Mouse (Mus musculus) heart, postnatal 36 days (tissue): Measurements from ENCODE around the gene Cacfd1. TPM values are rescaled to one million over a fixed set of nuclear protein-coding genes. Genes with fewer than 3 reads are reported as not detected.

Source experiments
- DNase-seq, 2 experiments: peaks; one replicate each; pipeline ENCODE4 v3.0.0; 2021 to 2022
- intact Hi-C: fragments of 180-260 bp; cut with DNase I; formaldehyde crosslinking; loops from one replicate; pipeline ENCODE4 v1.15.1; 2025
- total RNA-seq, 2 experiments: library from RNA; stranded (reverse); gene quantifications; 2 replicates each; pipeline ENCODE4 v1.2.3; 2021

Cacfd1 gene
- total RNA-seq, 2 experiments from 2014 or later, result 41.0 to 44.2 TPM

DNA sequence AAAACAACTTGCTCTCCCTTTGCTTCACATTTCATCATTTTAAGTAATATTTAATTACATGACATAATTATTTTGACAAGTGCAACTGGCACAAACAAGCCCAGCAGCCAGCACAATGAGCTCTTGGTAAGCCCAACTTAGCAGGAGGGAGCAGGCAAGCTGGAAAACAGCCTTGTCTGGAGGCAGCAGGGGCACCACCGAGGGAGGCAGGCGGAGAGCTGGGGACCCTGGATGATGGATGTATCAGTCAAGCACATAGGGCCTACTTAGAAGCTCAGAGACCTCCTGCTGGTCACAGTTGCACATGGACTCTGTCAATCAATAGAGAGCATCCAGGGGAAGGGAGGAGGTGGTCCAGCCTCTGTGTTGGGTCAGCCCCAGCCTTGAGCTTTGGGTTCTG lies 58.3 kb downstream of the Cacfd1 start:
- intact Hi-C loops, result no loop called here
- no peak for DNase-seq

DNA sequence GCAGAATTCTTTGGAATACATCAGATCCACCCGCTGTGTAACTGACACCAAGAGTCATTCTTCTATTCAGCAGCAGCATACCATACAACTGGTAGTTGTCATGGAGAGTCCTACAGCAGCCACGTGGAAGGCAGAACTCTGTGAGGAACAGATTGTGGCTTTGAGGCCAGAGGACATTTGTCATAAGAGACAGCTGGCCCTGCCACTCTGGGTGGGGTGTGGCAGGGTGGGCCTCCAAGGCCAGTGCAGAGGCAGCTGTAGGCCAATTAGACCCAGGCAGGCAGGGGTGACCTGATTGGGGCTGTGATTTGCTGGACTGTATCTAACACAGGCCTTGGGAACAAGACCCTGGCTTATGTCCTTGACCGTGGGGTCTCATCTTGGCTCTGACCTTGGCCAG lies 59.9 kb downstream of the Cacfd1 start:
- DNase-seq, result no peak
- intact Hi-C loops, result no loop called here

DNA sequence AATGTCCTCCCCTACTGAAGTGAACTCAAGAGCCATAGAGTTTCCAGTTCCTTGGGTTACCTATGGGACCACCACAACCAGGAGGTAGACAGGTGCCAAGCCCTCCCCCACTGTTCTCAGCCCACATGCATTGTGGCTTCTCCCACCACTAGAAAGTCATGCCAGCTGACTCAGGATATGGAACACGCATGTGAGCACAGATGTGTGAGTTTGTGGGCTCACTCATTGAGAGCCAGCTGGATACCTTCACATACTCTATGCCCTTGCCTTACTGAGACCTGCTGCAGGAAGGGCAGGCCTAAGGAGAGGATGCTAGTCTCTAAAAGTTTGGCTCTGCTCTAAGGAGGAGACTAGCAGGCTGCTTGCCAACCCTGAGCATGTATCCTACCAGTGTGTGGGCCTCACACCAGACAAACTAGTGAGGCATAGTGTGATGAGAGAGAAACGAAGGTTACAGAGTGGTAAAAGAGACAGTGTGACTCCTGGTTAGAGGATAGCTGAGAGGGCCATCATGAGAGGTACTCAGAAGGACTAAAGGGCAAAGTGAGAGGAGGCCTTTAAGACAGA lies 60.6 kb downstream of the Cacfd1 start:
- intact Hi-C loops, result no loop called here
- no peak for DNase-seq

Other genes starting within 250 kb of the Cacfd1 start
- not detected for gene Abo, start 144.9 kb upstream of the Cacfd1 start, total RNA-seq
- gene Surf6, start 107.0 kb upstream of the Cacfd1 start, total RNA-seq, result 10 to 100 TPM; 11.7 to 12.8 TPM
- 10 to 100 TPM; 22.3 to 27.1 TPM for gene Med22, start 99.2 kb upstream of the Cacfd1 start, total RNA-seq
- 100 to 1,000 TPM; 275 to 289 TPM for gene Rpl7a, start 99.2 kb upstream of the Cacfd1 start, total RNA-seq
- 10 to 100 TPM; 15.6 to 16.2 TPM for gene Surf2, start 93.6 kb upstream of the Cacfd1 start, total RNA-seq
- 10 to 100 TPM; 52.0 to 54.5 TPM for gene Surf1, start 93.4 kb upstream of the Cacfd1 start, total RNA-seq
- gene Surf4, start 76.0 kb upstream of the Cacfd1 start, total RNA-seq, result 10 to 100 TPM; 81.1 to 84.3 TPM
- not detected for gene Stkld1, start 75.9 kb upstream of the Cacfd1 start, total RNA-seq
- 10 to 100 TPM; 10.9 to 12.4 TPM for gene Rexo4, start 45.5 kb upstream of the Cacfd1 start, total RNA-seq
- gene Adamts13, start 36.5 kb upstream of the Cacfd1 start, total RNA-seq, result not detected
- under 1 TPM in 1 of 2 experiments, not detected in 1; 0.73 TPM for gene Slc2a6, start 18.1 kb downstream of the Cacfd1 start, total RNA-seq
- not detected for gene Mymk, start 62.3 kb downstream of the Cacfd1 start, total RNA-seq
- 10 to 100 TPM; 20.3 to 21.4 TPM for gene Adamtsl2, start 69.5 kb downstream of the Cacfd1 start, total RNA-seq
- under 1 TPM; 0.19 to 0.43 TPM for gene Fam163b, start 132.6 kb downstream of the Cacfd1 start, total RNA-seq
- gene Dbh, start 155.3 kb downstream of the Cacfd1 start, total RNA-seq, result 1 to 10 TPM; 1.4 to 2.4 TPM
- 1 to 10 TPM; 4.8 to 7.1 TPM for gene Sardh, start 238.4 kb downstream of the Cacfd1 start, total RNA-seq